Comparison of ENCODE assay signal across 17 mouse cellular contexts in genomic region chr3:52527010-52527754, GRCm38 (mm10).
DNase-seq lines count a peak whose midpoint lies in the region; ATAC-seq and TF ChIP-seq lines count a peak whose summit lies in the region.
"Had no signal": no experiment of that assay in that cellular context is flagged by ENCODE, and none has a peak within 500 bp of the region (broad histone marks: within the 10 kb centered on the region; RNA-seq: fewer than 3 reads in every experiment).

No protein-coding gene starts in this region.

- no peaks in the 10 kb centered on the region for H3K36me3 ChIP-seq in kidney, embryonic 14.5 days (ENCODE audit: control insufficient read depth, insufficient read depth, low read length)
- H3K36me3 ChIP-seq in liver, postnatal 0 days (replicated peaks; ENCODE audit: insufficient read depth, low read length): no peaks in the 10 kb centered on the region
- H3K36me3 ChIP-seq in hindbrain, postnatal 0 days (ENCODE audit: insufficient read depth, low read length): no peaks in the 10 kb centered on the region
- H3K36me3 ChIP-seq: embryonic facial prominence, embryonic 12.5 days; forebrain, embryonic 15.5 days; hindbrain, embryonic 12.5 days had no signal

- H3K4me2 ChIP-seq in kidney, embryonic 14.5 days (replicated peaks; ENCODE audit: low read depth, low read length): no peak overlapping the region
- H3K4me2 ChIP-seq in liver, postnatal 0 days (ENCODE audit: low read depth, low read length): no peak overlapping the region
- no peak overlapping the region for H3K4me2 ChIP-seq in hindbrain, postnatal 0 days (ENCODE audit: low read depth, low read length)
- H3K4me2 ChIP-seq: embryonic facial prominence, embryonic 12.5 days; forebrain, embryonic 15.5 days; hindbrain, embryonic 12.5 days had no signal

- no peak for ATAC-seq in kidney, embryonic 14.5 days (ENCODE audit: low FRiP score, low TSS enrichment)
- peak; percentile 87 for ATAC-seq in liver, postnatal 0 days
- ATAC-seq in hindbrain, postnatal 0 days: no peak
- ATAC-seq: forebrain, embryonic 15.5 days; Patski had no signal

- no peaks in the 10 kb centered on the region for H3K27me3 ChIP-seq in kidney, embryonic 14.5 days (ENCODE audit: control insufficient read depth, insufficient read depth, low read length)
- no peaks in the 10 kb centered on the region for H3K27me3 ChIP-seq in liver, postnatal 0 days (ENCODE audit: insufficient read depth, low read length)
- H3K27me3 ChIP-seq in hindbrain, postnatal 0 days (ENCODE audit: insufficient read depth, low read length): no peaks in the 10 kb centered on the region
- H3K27me3 ChIP-seq: embryonic facial prominence, embryonic 12.5 days; forebrain, embryonic 15.5 days; hindbrain, embryonic 12.5 days; Patski had no signal

- H3K9ac ChIP-seq in kidney, embryonic 14.5 days (ENCODE audit: low read depth, low read length): no peak overlapping the region
- H3K9ac ChIP-seq in liver, postnatal 0 days (replicated peaks): no peak overlapping the region
- no peak overlapping the region for H3K9ac ChIP-seq in hindbrain, postnatal 0 days (replicated peaks; ENCODE audit: low read length)
- H3K9ac ChIP-seq: embryonic facial prominence, embryonic 12.5 days; forebrain, embryonic 15.5 days; hindbrain, embryonic 12.5 days; liver, embryonic 14.5 days had no signal

- H3K4me1 ChIP-seq in kidney, embryonic 14.5 days (ENCODE audit: control insufficient read depth, insufficient read depth, low read length): no peaks in the 10 kb centered on the region
- peaks cover 17% of the 10 kb centered on the region for H3K4me1 ChIP-seq in liver, postnatal 0 days (ENCODE audit: insufficient read depth)
- no peaks in the 10 kb centered on the region for H3K4me1 ChIP-seq in hindbrain, postnatal 0 days (ENCODE audit: insufficient read depth, low read length)
- H3K4me1 ChIP-seq: embryonic facial prominence, embryonic 12.5 days; forebrain, embryonic 15.5 days had no signal

- 0 out of 2 replicates have a peak, but pooled peaks have one; percentile 42 for TF ChIP-seq EP300 in liver, postnatal 0 days (IDR thresholded peaks at IDR 0.05; ENCODE audit: low read depth)

- WGBS in kidney, embryonic 14.5 days: 39% methylated on average over 14 of the region's 14 CpGs
- WGBS in liver, postnatal 0 days (ENCODE audit: insufficient replicate concordance): 46% methylated on average over 14 of the region's 14 CpGs
- whole genome bisulfite sequencing in hindbrain, postnatal 0 days: 79% methylated on average over 14 of the region's 14 CpGs

- H3K27ac ChIP-seq in kidney, embryonic 14.5 days (ENCODE audit: low read depth, low read length): no peak overlapping the region
- peak overlapping the region; percentile 84 for H3K27ac ChIP-seq in liver, postnatal 0 days (ENCODE audit: low read depth)
- no peak overlapping the region for H3K27ac ChIP-seq in hindbrain, postnatal 0 days
- H3K27ac ChIP-seq: embryonic facial prominence, embryonic 12.5 days; forebrain, embryonic 15.5 days; hindbrain, embryonic 12.5 days; liver, embryonic 14.5 days had no signal

- TF ChIP-seq CTCF in liver, postnatal 0 days (IDR thresholded peaks at IDR 0.05; ENCODE audit: low read depth): no peak
- no peak for TF ChIP-seq CTCF in hindbrain, postnatal 0 days (IDR thresholded peaks at IDR 0.05; ENCODE audit: low read depth)

- no peak overlapping the region for H3K4me3 ChIP-seq in kidney, embryonic 14.5 days (ENCODE audit: low read length)
- H3K4me3 ChIP-seq in liver, postnatal 0 days (ENCODE audit: low read depth, low read length): no peak overlapping the region
- H3K4me3 ChIP-seq in hindbrain, postnatal 0 days (ENCODE audit: low read length): no peak overlapping the region
- H3K4me3 ChIP-seq: embryonic facial prominence, embryonic 12.5 days; forebrain, embryonic 15.5 days; hindbrain, embryonic 12.5 days had no signal

- no peaks in the 10 kb centered on the region for H3K9me3 ChIP-seq in kidney, embryonic 14.5 days (ENCODE audit: control insufficient read depth, low read length)
- H3K9me3 ChIP-seq in liver, postnatal 0 days (ENCODE audit: low read length): no peaks in the 10 kb centered on the region
- H3K9me3 ChIP-seq in hindbrain, postnatal 0 days (ENCODE audit: low read length): no peaks in the 10 kb centered on the region
- H3K9me3 ChIP-seq: embryonic facial prominence, embryonic 12.5 days; forebrain, embryonic 15.5 days; hindbrain, embryonic 12.5 days had no signal

- DNase-seq in gastrocnemius, postnatal 25 days: peak; percentile 64
- DNase-seq in gastrocnemius, postnatal 10 days: no peak
- peak; percentile 37 to 46 for DNase-seq in kidney, postnatal 36 days
- peak; percentile 90 for DNase-seq in adipocyte (ENCODE audit: low spot score)
- DNase-seq in liver, postnatal 0 days: peak; percentile 65
- DNase-seq in right cerebral cortex, postnatal 36 days (ENCODE audit: low spot score in 2 of 2): no peak
- no peak for DNase-seq in hindbrain, postnatal 0 days (ENCODE audit: low spot score)
- DNase-seq: cerebellum, adult 18-20 months; heart, postnatal 10 days; left cerebral cortex, postnatal 4 days; thymus, postnatal 4 days had no signal

Comparison
In these comparisons a context has a peak if more than half of its experiments do, and no peak if none do; other contexts are left out.
1. DNase-seq: peak in gastrocnemius, postnatal 25 days (single experiment), kidney, postnatal 36 days (2 of 2), adipocyte (single experiment) and liver, postnatal 0 days (single experiment); none in gastrocnemius, postnatal 10 days (single experiment), right cerebral cortex, postnatal 36 days (0 of 2) and hindbrain, postnatal 0 days (single experiment).